Mouse (Mus musculus) MN1 (cell line): ENCODE measurements at regions not wholly inside any gene's neighbourhood (a gene's known extent, or its start where the extent isn't known, plus 50 kb on each side); places are given as distances from the start of the nearest gene placed in this dataset.

Experiments
- DNase-seq: peaks from one replicate; pipeline ENCODE4 v3.0.0-alpha.2; 2016; ENCODE audit warnings: low spot score

- no peak for DNase-seq
Observed at GRCm38 (mm10) chr13:46222031-46222430, 51.5 kb upstream of the Stmnd1 start.

- peak; percentile 60 for DNase-seq
Observed at GRCm38 (mm10) chr13:46218101-46218701, 55.3 kb upstream of the Stmnd1 start.

GRCm38 (mm10) chr13:46216954-46217838 is 56.3 kb upstream of the Stmnd1 start:
- DNase-seq = peak; percentile 16

GRCm38 (mm10) chr13:46203551-46203950 is 70.0 kb upstream of the Stmnd1 start:
- no peak for DNase-seq

- DNase-seq = no peak
Observed at GRCm38 (mm10) chr13:46202586-46202985, 70.9 kb upstream of the Stmnd1 start.

GRCm38 (mm10) chr13:46201029-46201599 is 72.4 kb upstream of the Stmnd1 start:
- no peak for DNase-seq

GRCm38 (mm10) chr13:46193131-46193530 is 80.4 kb upstream of the Stmnd1 start:
- no peak for DNase-seq

- DNase-seq = no peak
Observed at GRCm38 (mm10) chr13:46189726-46190125, 83.8 kb upstream of the Stmnd1 start.

GRCm38 (mm10) chr13:46182851-46183250 is 90.7 kb upstream of the Stmnd1 start:
- DNase-seq = no peak

- no peak for DNase-seq
Observed at GRCm38 (mm10) chr13:46180606-46181133, 92.9 kb upstream of the Stmnd1 start.

- DNase-seq = no peak
Observed at GRCm38 (mm10) chr13:46179916-46180315, 93.6 kb upstream of the Stmnd1 start.

GRCm38 (mm10) chr13:46173103-46173502 is 100.4 kb upstream of the Stmnd1 start:
- no peak for DNase-seq

GRCm38 (mm10) chr13:46162025-46162374 is 111.5 kb upstream of the Stmnd1 start:
- peak; percentile 71 for DNase-seq

- DNase-seq = peak; percentile 6
Observed at GRCm38 (mm10) chr13:46161261-46162024, 112.1 kb upstream of the Stmnd1 start.

GRCm38 (mm10) chr13:46159354-46159753 is 114.2 kb upstream of the Stmnd1 start:
- DNase-seq = no peak

- no peak for DNase-seq
Observed at GRCm38 (mm10) chr13:46153282-46154260, 120.0 kb upstream of the Stmnd1 start.

GRCm38 (mm10) chr13:46140006-46140405 is 133.5 kb upstream of the Stmnd1 start:
- no peak for DNase-seq

GRCm38 (mm10) chr13:46139251-46139650 is 134.3 kb upstream of the Stmnd1 start:
- no peak for DNase-seq

GRCm38 (mm10) chr13:46135411-46135810 is 138.1 kb upstream of the Stmnd1 start:
- no peak for DNase-seq

- no peak for DNase-seq
Observed at GRCm38 (mm10) chr13:46129236-46129855, 144.2 kb upstream of the Stmnd1 start.
